Mouse (Mus musculus): ENCODE measurements around the gene 1810009A15Rik. TPM values are rescaled to one million over a fixed set of nuclear protein-coding genes. Genes with fewer than 3 reads are reported as not detected.

1810009A15Rik gene
- polyA plus RNA-seq, 1 experiment: 175 TPM

- H3K79me2 ChIP-seq (ENCODE audit: control insufficient read depth, insufficient read depth): peaks cover 94% of the 10 kb centered on the region
- TF ChIP-seq CEBPB (IDR thresholded peaks at IDR 0.05; ENCODE audit: low read depth): no peak
- TF ChIP-seq MAX (IDR thresholded peaks at IDR 0.05): no peak
- no peak for TF ChIP-seq CTCF (IDR thresholded peaks at IDR 0.05; ENCODE audit: control insufficient read depth, insufficient read depth, insufficient read length)
- no peak for TF ChIP-seq FOSL1 (IDR thresholded peaks at IDR 0.05; ENCODE audit: insufficient read depth, low read length, poor library complexity, severe bottlenecking)
- no peak for TF ChIP-seq MYOD1 (IDR thresholded peaks at IDR 0.05; ENCODE audit: control insufficient read depth, insufficient read length, low read depth)
- no peak for TF ChIP-seq USF1 (IDR thresholded peaks at IDR 0.05; ENCODE audit: low read depth)
- no peak for TF ChIP-seq MYOG (IDR thresholded peaks at IDR 0.05; ENCODE audit: control insufficient read depth, extremely low read depth, insufficient read length)
- peaks cover 55% of the 10 kb centered on the region for H3K36me3 ChIP-seq (ENCODE audit: control insufficient read depth, insufficient read depth)
- peaks cover 72% of the 10 kb centered on the region for H3K79me3 ChIP-seq (ENCODE audit: low read depth)
- peak within 1 kb of the TSS; percentile 99 for H3ac ChIP-seq (ENCODE audit: control insufficient read depth, insufficient read length, low read depth)
- no peaks in the 10 kb centered on the region for H3K27me3 ChIP-seq (ENCODE audit: control insufficient read depth, insufficient read depth, insufficient read length)
- H3K4me3 ChIP-seq (ENCODE audit: insufficient read depth, poor library complexity, severe bottlenecking): peak within 1 kb of the TSS; percentile 100
Observed at GRCm38 (mm10) chr19:8897865-8898495, 9.3 kb downstream of the 1810009A15Rik start, which contains the start of gene Ganab. TSS of gene Ganab (plus strand) at chr19:8898071.

- TF ChIP-seq MYOD1 (IDR thresholded peaks at IDR 0.05; ENCODE audit: control insufficient read depth, insufficient read length, low read depth): no peak
- TF ChIP-seq FOSL1 (IDR thresholded peaks at IDR 0.05; ENCODE audit: insufficient read depth, low read length, poor library complexity, severe bottlenecking): no peak
- no peak for TF ChIP-seq CTCF (IDR thresholded peaks at IDR 0.05; ENCODE audit: control insufficient read depth, insufficient read depth, insufficient read length)
- TF ChIP-seq USF1 (IDR thresholded peaks at IDR 0.05; ENCODE audit: low read depth): no peak
- H3K36me3 ChIP-seq (ENCODE audit: control insufficient read depth, insufficient read depth): peaks cover 61% of the 10 kb centered on the region
- peak overlapping the region; percentile 99 for H3ac ChIP-seq (ENCODE audit: control insufficient read depth, insufficient read length, low read depth)
Observed at GRCm38 (mm10) chr19:8898576-8898975, 9.9 kb downstream of the 1810009A15Rik start.

GRCm38 (mm10) chr19:8899079-8899478 is 10.4 kb downstream of the 1810009A15Rik start:
- H3ac ChIP-seq (ENCODE audit: control insufficient read depth, insufficient read length, low read depth): peak overlapping the region; percentile 1
- TF ChIP-seq MYOD1 (IDR thresholded peaks at IDR 0.05; ENCODE audit: control insufficient read depth, insufficient read length, low read depth): no peak
- no peak for TF ChIP-seq FOSL1 (IDR thresholded peaks at IDR 0.05; ENCODE audit: insufficient read depth, low read length, poor library complexity, severe bottlenecking)
- TF ChIP-seq CEBPB (IDR thresholded peaks at IDR 0.05; ENCODE audit: low read depth): no peak
- TF ChIP-seq MYOG (IDR thresholded peaks at IDR 0.05; ENCODE audit: control insufficient read depth, extremely low read depth, insufficient read length): no peak
- no peak for TF ChIP-seq MAX (IDR thresholded peaks at IDR 0.05)
- TF ChIP-seq CTCF (IDR thresholded peaks at IDR 0.05; ENCODE audit: control insufficient read depth, insufficient read depth, insufficient read length): no peak
- no peak for TF ChIP-seq USF1 (IDR thresholded peaks at IDR 0.05; ENCODE audit: low read depth)
- peak overlapping the region; percentile 100 for H3K4me3 ChIP-seq (ENCODE audit: insufficient read depth, poor library complexity, severe bottlenecking)
- H3K27me3 ChIP-seq (ENCODE audit: control insufficient read depth, insufficient read depth, insufficient read length): no peaks in the 10 kb centered on the region
- peaks cover 83% of the 10 kb centered on the region for H3K79me2 ChIP-seq (ENCODE audit: control insufficient read depth, insufficient read depth)
- peaks cover 61% of the 10 kb centered on the region for H3K79me3 ChIP-seq (ENCODE audit: low read depth)
- H3K36me3 ChIP-seq (ENCODE audit: control insufficient read depth, insufficient read depth): peaks cover 66% of the 10 kb centered on the region

More at GRCm38 (mm10) chr19:8898576-8898975, 9.9 kb downstream of the 1810009A15Rik start:
- Histone ChIP-seq H3K27me3 (ENCODE audit: control insufficient read depth, insufficient read depth, insufficient read length) (no peaks in the 10 kb centered on the region), H3K79me3 (ENCODE audit: low read depth) (peaks cover 66% of the 10 kb centered on the region), H3K79me2 (ENCODE audit: control insufficient read depth, insufficient read depth) (peaks cover 88% of the 10 kb centered on the region), H3K4me3 (ENCODE audit: insufficient read depth, poor library complexity, severe bottlenecking) (peak overlapping the region; percentile 100)

- no peak overlapping the region for H3ac ChIP-seq (ENCODE audit: control insufficient read depth, insufficient read length, low read depth)
- TF ChIP-seq MYOD1 (IDR thresholded peaks at IDR 0.05; ENCODE audit: control insufficient read depth, insufficient read length, low read depth): no peak
- TF ChIP-seq MYOG (IDR thresholded peaks at IDR 0.05; ENCODE audit: control insufficient read depth, extremely low read depth, insufficient read length): no peak
- no peak for TF ChIP-seq USF1 (IDR thresholded peaks at IDR 0.05; ENCODE audit: low read depth)
- TF ChIP-seq MAX (IDR thresholded peaks at IDR 0.05): no peak
- TF ChIP-seq FOSL1 (IDR thresholded peaks at IDR 0.05; ENCODE audit: insufficient read depth, low read length, poor library complexity, severe bottlenecking): no peak
- TF ChIP-seq CTCF (IDR thresholded peaks at IDR 0.05; ENCODE audit: control insufficient read depth, insufficient read depth, insufficient read length): no peak
- no peak for TF ChIP-seq CEBPB (IDR thresholded peaks at IDR 0.05; ENCODE audit: low read depth)
- H3K4me3 ChIP-seq (ENCODE audit: insufficient read depth, poor library complexity, severe bottlenecking): no peak overlapping the region
- H3K27me3 ChIP-seq (ENCODE audit: control insufficient read depth, insufficient read depth, insufficient read length): no peaks in the 10 kb centered on the region
- H3K79me3 ChIP-seq (ENCODE audit: low read depth): peaks cover 39% of the 10 kb centered on the region
- H3K36me3 ChIP-seq (ENCODE audit: control insufficient read depth, insufficient read depth): peaks cover 74% of the 10 kb centered on the region
- H3K79me2 ChIP-seq (ENCODE audit: control insufficient read depth, insufficient read depth): peaks cover 44% of the 10 kb centered on the region
Observed at GRCm38 (mm10) chr19:8903412-8903811, 14.8 kb downstream of the 1810009A15Rik start.

GRCm38 (mm10) chr19:8908531-8908930 is 19.9 kb downstream of the 1810009A15Rik start:
- H3K79me3 ChIP-seq (ENCODE audit: low read depth): peaks cover 3% of the 10 kb centered on the region
- H3K79me2 ChIP-seq (ENCODE audit: control insufficient read depth, insufficient read depth): no peaks in the 10 kb centered on the region
- H3K36me3 ChIP-seq (ENCODE audit: control insufficient read depth, insufficient read depth): peaks cover 96% of the 10 kb centered on the region
- no peak for TF ChIP-seq MYOG (IDR thresholded peaks at IDR 0.05; ENCODE audit: control insufficient read depth, extremely low read depth, insufficient read length)
- no peak for TF ChIP-seq MYOD1 (IDR thresholded peaks at IDR 0.05; ENCODE audit: control insufficient read depth, insufficient read length, low read depth)
- H3K27me3 ChIP-seq (ENCODE audit: control insufficient read depth, insufficient read depth, insufficient read length): no peaks in the 10 kb centered on the region
- H3ac ChIP-seq (ENCODE audit: control insufficient read depth, insufficient read length, low read depth): no peak overlapping the region
- no peak overlapping the region for H3K4me3 ChIP-seq (ENCODE audit: insufficient read depth, poor library complexity, severe bottlenecking)

GRCm38 (mm10) chr19:8911810-8912209 is 23.2 kb downstream of the 1810009A15Rik start:
- Histone ChIP-seq H3K79me2 (ENCODE audit: control insufficient read depth, insufficient read depth) (no peaks in the 10 kb centered on the region), H3K79me3 (ENCODE audit: low read depth) (peaks cover 3% of the 10 kb centered on the region), H3K36me3 (ENCODE audit: control insufficient read depth, insufficient read depth) (peaks cover 100% of the 10 kb centered on the region), H3K27me3 (ENCODE audit: control insufficient read depth, insufficient read depth, insufficient read length) (no peaks in the 10 kb centered on the region), H3ac (ENCODE audit: control insufficient read depth, insufficient read length, low read depth) (no peak overlapping the region), H3K4me3 (ENCODE audit: insufficient read depth, poor library complexity, severe bottlenecking) (no peak overlapping the region)
- TF ChIP-seq MYOD1 (IDR thresholded peaks at IDR 0.05; ENCODE audit: control insufficient read depth, insufficient read length, low read depth) (no peak), MYOG (IDR thresholded peaks at IDR 0.05; ENCODE audit: control insufficient read depth, extremely low read depth, insufficient read length) (no peak), CTCF (IDR thresholded peaks at IDR 0.05; ENCODE audit: control insufficient read depth, insufficient read depth, insufficient read length) (no peak), FOSL1 (IDR thresholded peaks at IDR 0.05; ENCODE audit: insufficient read depth, low read length, poor library complexity, severe bottlenecking) (no peak), MAX (IDR thresholded peaks at IDR 0.05) (no peak), USF1 (IDR thresholded peaks at IDR 0.05; ENCODE audit: low read depth) (no peak), CEBPB (IDR thresholded peaks at IDR 0.05; ENCODE audit: low read depth) (no peak)

Measured in C2C12 (cell line).